Mouse (Mus musculus): ENCODE results near the gene Itfg1. TPM values are rescaled to one million over a fixed set of nuclear protein-coding genes. Genes with fewer than 3 reads are reported as not detected.
"Not testable (repeated sequence)": the region's sequence is repeated elsewhere in the genome, so short reads cannot be mapped to it uniquely, and the experiment has no call there.

The Itfg1 gene
- 100 to 1,000 TPM; 165 to 176 TPM for total RNA-seq (2021)

DNA sequence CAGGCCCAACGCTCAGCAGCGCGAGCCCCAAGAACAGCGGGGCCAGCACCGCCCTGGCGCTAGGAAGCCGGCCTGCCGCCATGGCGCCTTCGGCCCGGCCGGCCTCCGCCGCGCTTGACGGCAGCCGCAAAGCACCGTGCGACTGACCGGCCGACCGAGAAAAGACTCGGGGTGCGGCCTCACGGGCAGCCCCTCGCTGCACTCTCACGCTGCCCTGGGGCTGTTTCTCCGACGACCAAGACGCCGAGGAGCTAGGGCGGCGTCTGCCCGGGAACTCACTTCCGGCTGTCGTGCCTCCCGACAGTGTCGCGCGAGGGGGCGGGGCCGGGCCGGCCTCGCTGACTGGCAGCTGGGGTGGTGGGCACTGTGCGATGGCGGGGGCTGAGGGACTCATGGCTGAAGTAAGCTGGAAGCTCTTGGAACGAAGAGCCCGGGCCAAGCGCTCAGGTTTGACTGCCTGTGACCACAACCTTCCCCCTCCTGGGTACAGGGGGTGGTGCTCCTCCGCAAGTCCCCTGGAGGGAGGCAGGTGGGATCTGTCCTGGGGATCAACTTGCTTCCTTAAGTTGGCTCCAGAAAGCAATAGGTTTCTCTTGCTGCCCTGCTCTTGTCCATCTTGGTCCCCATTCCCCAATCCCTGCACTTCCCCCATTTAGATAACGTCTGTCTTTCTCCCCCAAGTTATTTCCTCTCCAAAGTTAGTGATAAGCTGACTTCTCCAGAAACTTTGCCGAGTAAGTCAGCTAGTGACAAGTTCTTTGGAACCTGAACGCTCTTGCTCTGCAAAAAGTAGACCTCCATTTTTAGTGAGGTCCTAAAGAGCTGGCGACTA, at the start of gene Itfg1, which contains the start of gene Phkb:
Gene Itfg1, minus strand, starts transcription at position 265 of the 832 bp plus-strand sequence.
Gene Phkb, plus strand, starts transcription at position 303 of the 832 bp plus-strand sequence.
- DNase-seq (ENCODE audit: low spot score in 2 of 2): peak; percentile 92 to 94
- intact Hi-C loops (cut with DNase I): no loop called here

DNA sequence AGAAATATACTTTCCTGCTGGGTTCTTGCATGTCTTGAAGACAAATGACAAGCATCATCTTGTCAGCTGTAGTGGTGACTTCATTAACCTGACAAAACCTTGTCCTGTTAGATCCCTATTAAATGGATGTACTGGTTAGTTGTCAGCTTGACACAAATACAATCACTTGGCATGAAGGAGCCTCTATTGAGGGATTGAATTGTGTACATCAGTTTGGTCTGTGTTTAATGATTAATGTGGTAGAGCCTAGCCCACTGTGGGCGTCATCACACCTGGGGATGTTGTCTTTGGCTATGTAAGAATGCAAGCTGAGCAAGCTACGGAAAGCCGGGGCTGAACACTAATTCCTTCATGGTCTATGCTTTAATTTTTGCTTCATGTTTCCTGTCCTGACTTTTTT, 44.1 kb upstream of the Itfg1 start:
- intact Hi-C loops (cut with DNase I): no loop called here
- DNase-seq (ENCODE audit: low spot score in 2 of 2): no peak

DNA sequence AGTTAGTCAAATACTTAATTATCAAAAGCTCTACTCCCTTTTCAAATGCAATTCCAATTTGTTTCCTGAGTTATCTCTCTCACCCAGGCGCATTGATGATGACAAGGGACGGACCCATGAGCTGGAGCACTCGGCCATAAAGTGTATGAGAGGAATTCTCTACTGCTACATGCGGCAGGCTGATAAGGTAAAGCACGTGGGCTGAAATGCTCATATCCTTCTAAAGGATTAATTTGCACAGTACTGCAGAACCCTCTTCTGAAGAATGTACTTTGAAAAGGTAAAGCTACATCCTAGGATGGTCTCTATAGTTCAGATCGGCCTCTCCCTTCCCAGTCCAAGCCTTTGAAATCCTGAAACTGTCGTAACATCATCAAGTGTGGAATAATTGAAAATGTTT, 38.9 kb upstream of the Itfg1 start:
- no peak for DNase-seq (ENCODE audit: low spot score in 2 of 2)
- intact Hi-C loops (cut with DNase I): no loop called here

DNA sequence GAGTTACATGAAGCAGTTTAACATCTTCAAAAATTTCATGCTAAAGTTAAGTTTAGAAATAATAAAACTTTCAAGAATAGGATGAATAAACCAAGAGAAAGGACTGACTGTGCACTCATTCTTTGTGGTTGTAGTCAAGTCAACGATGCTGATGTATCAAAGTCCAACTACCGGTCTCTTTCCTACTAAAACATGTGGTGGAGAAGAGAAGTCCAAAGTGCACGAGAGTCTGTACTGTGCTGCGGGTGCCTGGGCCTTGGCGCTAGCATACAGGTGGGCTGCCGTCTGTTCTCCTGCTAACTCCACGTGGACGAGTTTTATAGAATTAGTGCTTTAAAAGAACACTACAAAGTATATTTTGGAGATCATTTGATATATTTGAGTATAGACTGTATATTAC, 37.3 kb upstream of the Itfg1 start:
- intact Hi-C loops (cut with DNase I): no loop called here
- DNase-seq (ENCODE audit: low spot score in 2 of 2): no peak

DNA sequence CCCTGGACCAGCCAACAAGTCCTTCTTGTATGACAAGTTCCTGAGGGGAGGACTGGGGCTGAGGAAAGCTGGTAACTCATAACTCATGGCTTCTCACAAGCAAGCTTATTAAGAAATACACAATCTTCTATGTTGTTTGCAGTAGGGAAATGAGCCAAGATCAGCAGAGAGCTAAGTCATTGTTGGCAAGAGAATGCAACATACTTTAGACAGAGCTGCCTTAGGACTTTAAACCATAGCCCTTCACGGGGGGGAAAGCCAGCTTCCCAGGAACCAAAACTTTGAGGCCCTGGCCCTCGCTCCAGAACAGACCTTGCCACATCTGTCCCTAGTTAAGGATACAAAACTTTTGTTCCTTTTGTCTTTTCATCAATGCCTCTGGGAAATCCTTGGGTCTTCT, 30.9 kb upstream of the Itfg1 start:
- DNase-seq (ENCODE audit: low spot score in 2 of 2): no peak
- intact Hi-C loops (cut with DNase I): no loop called here

DNA sequence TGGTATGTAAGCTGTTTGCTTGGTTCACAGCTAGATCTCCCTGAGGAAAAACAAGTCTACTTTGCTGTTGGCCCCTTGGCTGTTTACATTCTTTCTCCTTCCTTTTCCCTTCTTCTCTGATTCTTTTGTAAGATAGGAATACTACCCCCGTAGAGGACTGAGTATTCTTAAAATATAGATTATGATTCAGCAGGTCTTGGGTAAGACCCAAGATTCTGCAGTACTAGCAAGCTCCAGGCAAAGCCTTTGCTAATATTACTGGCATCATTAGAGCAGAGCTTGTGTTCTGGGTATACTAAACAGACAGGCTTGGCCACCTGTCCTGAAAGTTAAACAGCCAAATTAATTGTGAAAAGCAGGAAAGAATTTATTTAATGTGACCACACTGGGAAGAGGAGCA, 21.7 kb upstream of the Itfg1 start:
- no peak for DNase-seq (ENCODE audit: low spot score in 2 of 2)
- intact Hi-C loops (cut with DNase I): no loop called here

DNA sequence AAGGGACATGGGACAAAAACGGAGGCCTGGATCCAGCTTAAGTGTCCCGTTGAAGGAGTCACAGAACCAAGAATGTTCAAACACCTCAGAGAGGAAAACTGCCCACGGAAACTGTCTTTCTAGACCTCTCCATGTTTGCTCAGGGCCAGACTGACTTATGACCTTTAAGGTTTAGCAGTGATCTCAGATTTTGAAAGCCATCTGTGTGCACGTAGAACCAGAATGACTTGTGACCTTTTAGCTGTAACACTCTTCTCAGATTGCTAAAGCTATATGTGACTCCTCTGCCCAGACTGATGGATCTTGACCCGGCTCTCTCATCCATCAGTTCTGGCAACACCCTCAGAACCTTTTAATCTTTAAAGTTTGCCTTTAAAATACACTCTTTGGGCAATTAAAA, 19.9 kb upstream of the Itfg1 start:
- no peak for DNase-seq (ENCODE audit: low spot score in 2 of 2)
- intact Hi-C loops (cut with DNase I): no loop called here

DNA sequence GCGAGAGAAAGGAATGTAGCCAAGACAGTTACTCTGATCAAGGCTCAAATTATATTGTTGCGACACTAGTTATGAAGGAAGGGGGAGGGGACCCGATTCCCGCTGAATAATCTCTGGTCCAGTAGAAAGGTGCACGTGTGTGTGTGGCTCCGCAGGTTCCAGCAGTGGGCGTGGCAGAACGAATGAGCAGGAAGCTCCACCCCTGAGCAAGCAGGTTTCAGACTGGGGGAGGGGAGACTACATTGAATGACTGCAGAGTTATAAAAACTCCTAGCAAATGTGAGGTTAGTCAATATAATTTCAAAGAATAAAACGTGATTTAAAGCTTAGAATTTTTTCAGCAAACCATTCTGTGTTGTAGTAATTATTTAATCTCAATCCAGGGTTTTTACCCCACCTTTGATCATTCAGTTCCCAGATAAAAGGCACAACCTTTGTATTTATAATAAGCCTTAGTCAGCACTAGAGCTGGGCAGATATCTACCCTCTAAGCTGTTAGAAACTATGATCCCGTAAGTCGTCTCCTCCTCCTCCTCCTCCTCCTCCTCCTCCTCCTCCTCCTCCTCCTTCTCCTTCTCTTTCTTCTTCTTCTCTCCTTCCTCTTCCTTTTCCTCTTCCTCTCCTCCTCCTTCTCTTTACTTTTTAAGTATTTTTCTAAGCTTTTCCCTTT, 16.6 kb upstream of the Itfg1 start:
- DNase-seq (ENCODE audit: low spot score in 2 of 2); intact Hi-C loops (cut with DNase I): not testable (repeated sequence)

DNA sequence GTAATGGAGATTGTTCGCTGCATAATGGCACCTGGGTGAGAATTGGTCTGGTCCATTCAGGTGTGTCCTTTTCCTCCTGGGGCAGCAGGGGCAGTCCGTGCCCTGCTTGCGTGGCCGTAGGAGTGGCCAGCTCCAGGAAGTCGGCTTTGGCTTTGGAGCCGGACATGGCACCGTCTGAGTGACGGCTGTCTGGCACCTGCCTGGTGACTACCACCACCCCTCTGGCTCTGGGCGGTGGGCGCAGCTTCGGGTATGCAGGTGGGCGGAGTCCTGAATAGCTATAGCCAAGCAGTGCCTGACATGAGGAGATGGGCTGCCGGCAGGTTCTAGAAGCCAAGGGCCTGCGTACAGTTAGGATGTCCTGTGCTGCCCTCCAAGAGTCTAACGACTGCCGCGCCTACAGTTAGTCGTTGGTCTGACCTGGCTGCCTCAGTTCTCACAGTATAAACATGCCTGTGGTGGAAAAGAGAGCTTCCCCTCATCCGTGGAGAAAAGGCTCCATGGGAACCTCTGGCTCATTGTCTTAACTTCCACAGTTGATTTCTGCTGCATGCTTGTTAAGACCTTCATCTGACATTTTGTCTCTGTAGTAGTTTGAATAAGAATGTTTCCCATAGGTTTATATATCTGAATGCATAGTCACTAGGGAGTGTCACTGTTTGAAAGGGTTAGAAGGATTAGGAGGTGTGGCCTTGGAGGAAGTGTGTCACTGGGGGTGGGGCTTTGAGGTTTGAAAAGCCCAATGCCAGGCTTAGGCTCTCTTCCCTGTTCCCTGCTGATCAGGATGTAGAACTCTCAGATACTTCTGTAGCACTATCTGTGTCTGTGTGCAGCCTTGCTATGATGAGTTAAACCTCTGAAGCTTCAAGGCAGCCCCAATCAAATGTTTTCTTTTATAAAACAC, 13.8 kb upstream of the Itfg1 start:
- DNase-seq (ENCODE audit: low spot score in 2 of 2): no peak
- intact Hi-C loops (cut with DNase I): no loop called here

DNA sequence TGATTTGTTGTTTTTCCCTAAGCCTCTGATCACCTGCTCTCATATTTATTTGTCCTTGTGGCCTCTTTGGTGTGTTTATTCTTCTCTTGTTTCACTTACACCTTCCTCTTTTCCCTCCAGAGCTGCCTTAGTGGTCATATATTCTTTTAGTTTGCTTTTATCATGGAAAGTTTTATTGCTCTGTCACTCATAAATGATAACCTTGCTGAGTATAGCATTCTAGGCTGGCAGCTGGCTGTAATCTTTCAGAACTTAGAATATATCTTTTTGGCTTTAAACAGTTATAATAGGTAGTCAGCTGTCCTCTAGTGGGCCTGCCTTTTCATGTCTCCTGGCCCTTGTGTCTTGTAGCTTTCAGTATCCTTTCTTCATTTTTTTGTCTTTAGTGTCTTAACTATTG, 5.2 kb upstream of the Itfg1 start:
- no peak for DNase-seq (ENCODE audit: low spot score in 2 of 2)
- intact Hi-C loops (cut with DNase I): no loop called here

DNA sequence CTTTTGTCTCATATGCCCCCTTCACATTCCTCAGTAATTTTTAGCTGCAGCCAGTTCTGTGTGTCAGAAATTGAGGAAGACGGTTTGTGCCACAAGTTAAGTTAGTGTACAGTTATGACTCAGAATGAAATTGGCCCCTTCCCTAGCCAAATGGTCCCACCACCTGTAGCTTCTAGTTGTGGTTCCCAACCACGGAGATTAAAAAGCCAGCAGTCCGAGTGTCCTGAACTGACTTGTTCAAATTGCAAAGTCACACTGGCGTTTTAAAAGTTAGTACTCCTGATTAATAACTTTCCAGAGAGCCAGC, 721 bp upstream of the Itfg1 start:
- intact Hi-C loops (cut with DNase I): no loop called here
- DNase-seq (ENCODE audit: low spot score in 2 of 2): no peak

DNA sequence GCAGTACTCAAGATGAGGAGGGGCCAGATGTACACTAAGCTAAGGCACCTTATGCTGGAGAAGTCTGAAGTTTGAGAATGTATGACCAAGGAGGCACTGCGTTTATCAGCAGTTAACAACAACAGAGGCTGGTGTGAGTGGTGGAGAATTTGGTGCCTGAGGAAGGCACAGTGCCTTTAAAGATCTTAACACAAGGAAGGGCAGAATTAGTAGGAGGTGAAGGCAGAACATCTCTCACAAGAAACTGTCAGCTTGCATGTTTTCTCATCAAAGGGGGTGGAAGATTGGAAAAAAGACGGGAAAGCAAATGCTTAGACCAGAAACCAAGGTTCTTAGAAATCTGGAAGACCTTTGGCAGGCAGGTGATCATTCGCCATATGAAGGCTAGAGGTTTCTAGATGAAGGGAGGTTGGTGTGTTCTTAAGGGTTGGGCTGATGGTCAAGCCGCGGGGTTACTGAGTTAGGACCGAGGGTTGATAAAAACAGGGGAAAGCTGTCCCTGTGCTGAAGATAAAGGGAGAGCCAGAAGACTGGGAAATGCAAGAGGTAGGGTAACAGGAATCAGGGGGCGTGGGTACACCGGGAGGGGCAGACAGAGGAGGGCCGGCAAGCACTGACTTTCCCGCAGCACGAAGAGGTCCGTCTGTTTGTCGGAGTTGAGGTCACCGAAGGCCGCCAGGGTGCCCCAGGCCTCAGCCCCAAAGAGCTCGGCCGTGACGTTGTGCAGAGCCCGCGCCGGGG, 635 bp downstream of the Itfg1 start:
- peak in 1 of 2 experiments; percentile 8 for DNase-seq (ENCODE audit: low spot score in 2 of 2)
- intact Hi-C loops (cut with DNase I): no loop called here

DNA sequence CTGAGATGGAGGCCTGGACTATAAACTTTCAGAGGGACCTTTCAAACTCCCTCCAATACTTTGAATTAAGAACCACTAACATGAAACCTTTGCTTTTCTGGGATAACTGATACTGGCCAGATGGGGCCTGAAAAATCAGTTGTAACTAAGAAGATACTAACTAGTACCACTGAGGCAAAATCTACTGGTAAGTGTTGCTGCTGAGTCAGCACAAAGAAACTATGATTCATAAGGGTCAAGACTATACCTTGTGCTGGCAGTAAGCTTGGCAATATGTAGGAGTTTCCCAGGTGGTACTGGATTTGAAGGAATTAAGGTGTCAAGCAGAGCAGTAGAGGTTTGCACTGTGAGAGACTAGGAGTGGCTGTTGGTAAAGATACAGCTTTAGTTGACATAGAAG, 27.1 kb downstream of the Itfg1 start:
- intact Hi-C loops (cut with DNase I): no loop called here

DNA sequence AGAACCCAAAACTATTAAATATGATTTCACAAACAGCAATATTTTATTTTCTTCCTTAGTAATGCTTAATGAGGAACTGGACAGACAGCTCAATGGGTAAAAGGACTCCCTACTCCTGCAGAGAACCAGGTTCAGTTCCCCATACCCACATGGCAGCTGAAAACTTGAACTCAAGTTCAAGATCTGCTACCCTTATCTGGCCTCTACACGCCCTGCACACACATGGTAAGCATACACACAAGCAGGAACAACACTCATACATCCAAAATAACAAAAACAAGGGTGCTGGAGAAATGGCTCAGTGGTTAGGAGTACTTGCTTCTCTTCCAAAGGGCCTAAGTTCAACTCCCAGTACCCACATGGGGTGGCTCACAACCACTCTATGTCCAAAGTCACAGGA, 39.3 kb downstream of the Itfg1 start:
- DNase-seq (ENCODE audit: low spot score in 2 of 2): no peak
- intact Hi-C loops (cut with DNase I): no loop called here

More for the DNA sequence above, 27.1 kb downstream of the Itfg1 start:
- no peak for DNase-seq (ENCODE audit: low spot score in 2 of 2)

DNA sequence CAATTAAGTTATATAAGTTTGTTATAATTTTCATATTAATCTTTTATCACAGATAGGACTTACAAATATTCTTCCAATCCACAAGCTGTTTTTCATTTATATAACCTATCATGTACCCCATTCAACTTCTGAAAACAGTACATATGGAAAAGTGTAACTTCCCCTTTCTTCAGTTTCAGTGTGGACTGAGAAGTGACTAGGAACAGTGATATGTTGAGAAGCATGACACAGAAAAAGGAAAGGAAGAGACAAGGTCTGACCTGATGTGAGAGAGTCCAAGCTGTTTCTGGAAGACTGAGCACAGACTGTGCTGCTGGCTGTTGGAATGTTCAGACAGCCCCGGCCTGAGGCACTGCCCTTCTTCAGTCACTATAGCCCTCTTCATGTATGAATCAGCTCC, 40.6 kb downstream of the Itfg1 start:
- intact Hi-C loops (cut with DNase I): no loop called here
- DNase-seq (ENCODE audit: low spot score in 2 of 2): no peak

DNA sequence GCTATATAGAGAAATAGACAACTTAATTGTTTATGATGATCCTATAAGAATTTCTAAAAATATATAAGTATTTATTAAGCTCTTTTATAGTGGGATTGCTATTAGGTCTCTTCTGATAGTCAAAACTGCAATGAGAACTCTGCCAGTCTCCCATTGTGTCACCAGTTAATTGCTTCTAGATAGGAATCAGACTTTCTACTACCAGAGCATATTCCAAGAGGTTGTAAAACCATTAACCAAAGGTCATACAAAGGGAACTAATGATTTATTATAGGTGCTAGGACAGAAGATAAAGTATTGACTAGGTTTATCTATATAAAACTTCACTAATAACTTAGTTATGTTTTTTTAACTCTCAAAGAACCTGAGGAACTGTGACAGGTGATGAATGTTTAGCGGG, 44.3 kb downstream of the Itfg1 start:
- intact Hi-C loops (cut with DNase I): not testable (repeated sequence)

DNA sequence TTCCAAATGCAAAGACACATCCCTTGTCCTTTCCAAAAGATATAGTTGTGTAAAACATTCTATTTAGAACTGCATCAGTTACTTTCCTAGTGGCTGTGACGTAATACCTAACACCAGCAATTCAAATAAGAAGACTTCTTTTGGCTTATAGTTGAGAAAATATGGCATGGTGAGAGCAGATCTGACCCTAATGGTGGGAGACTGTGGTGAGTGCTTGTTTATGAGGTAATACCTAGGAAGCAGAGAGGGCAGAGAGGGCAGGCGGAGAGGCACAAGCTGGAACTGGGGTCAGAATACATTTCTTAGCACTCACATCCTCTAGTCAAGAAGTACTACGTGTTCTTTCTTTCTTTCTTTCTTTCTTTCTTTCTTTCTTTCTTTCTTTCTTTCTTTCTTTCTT, 52.4 kb downstream of the Itfg1 start:
- intact Hi-C loops (cut with DNase I): no loop called here

More for the DNA sequence above, 44.3 kb downstream of the Itfg1 start:
- not testable (repeated sequence) for DNase-seq (ENCODE audit: low spot score in 2 of 2)

DNA sequence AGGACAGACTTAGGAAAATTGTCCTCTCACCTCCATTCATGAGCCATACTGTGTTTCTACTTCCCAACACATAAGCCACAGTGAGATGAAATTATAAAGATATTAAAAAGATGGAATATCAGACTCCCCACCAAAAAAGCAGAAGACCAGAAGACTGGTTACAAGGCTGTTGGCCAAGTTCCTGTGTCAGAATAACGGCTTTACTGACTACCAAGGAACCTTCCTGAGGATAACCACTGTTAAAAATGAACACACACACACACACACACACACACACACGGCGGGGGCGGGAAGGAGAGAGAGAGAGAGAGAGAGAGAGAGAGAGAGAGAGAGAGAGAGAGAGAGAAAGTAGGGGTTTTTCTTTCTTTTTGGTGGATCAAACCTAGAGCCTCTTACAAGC, 52.8 kb downstream of the Itfg1 start:
- no peak for DNase-seq (ENCODE audit: low spot score in 2 of 2)
- intact Hi-C loops (cut with DNase I): no loop called here

More for the DNA sequence above, 52.4 kb downstream of the Itfg1 start:
- DNase-seq (ENCODE audit: low spot score in 2 of 2): no peak

DNA sequence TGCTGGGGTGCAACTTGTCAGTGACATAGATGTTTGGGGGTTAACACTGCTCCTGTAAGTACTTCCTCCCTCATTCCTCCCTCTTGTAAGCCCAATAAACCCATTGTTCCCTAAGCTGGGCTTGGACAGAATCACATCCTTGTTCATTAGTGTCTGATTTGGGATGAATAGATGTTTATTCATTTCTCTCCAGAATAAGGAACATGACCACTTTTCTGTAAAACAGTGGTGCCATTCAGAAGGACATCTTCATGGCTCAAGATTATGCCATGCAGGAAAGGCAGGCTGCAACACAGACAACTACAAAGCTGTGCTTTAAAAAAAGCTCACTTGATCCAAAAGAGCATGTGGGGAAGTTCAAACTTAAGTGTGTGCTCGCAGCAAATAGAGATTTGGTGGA, 55.2 kb downstream of the Itfg1 start:
- intact Hi-C loops (cut with DNase I): no loop called here
- DNase-seq (ENCODE audit: low spot score in 2 of 2): no peak

DNA sequence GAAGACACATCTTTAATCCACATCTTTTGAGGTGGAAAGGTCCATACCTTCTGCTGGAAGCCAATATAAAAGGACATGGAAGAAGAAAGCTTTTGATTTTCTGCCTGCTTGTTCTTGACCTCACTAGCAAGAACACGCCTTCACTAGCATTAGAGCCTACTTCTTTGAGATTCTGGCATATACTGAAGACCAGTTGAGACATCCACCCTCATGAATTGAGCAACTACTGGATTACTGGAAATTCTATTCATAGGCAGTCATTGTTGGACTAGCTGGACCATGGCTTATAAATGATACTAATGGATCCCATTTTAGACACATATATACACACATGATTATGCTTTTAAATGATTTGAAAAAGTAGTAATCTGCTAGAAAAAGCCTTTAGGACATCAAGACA, 56.9 kb downstream of the Itfg1 start:
- intact Hi-C loops (cut with DNase I): no loop called here
- no peak for DNase-seq (ENCODE audit: low spot score in 2 of 2)

Data from left cerebral cortex, postnatal 36 days (tissue).